Mouse (Mus musculus): Measurements from ENCODE around the gene Ctsd.
"Not testable (repeated sequence)": the region's sequence is repeated elsewhere in the genome, so short reads cannot be mapped to it uniquely, and the experiment has no call there.

Ctsd gene

GRCm38 (mm10) chr7:142387419-142388148, at the start of gene Ctsd:
Ctsd (minus strand) TSS chr7:142388038.
- peak; percentile 84 to 98 for DNase-seq (ENCODE audit: low spot score in 2 of 2)

- DNase-seq (ENCODE audit: low spot score in 2 of 2): no peak
Measured at GRCm38 (mm10) chr7:142437324-142437723, 49.5 kb upstream of the Ctsd start.

GRCm38 (mm10) chr7:142435524-142435923, 47.7 kb upstream of the Ctsd start:
- DNase-seq (ENCODE audit: low spot score in 2 of 2): peak in 1 of 2 experiments; percentile 68

- DNase-seq (ENCODE audit: low spot score in 2 of 2): no peak
Measured at GRCm38 (mm10) chr7:142434137-142434865, 46.5 kb upstream of the Ctsd start, which contains the start of gene Syt8. Syt8 (plus strand) TSS chr7:142434850.

- no peak for DNase-seq (ENCODE audit: low spot score in 2 of 2)
Measured at GRCm38 (mm10) chr7:142433623-142434022, 45.8 kb upstream of the Ctsd start.

GRCm38 (mm10) chr7:142431106-142431505, 43.3 kb upstream of the Ctsd start:
- DNase-seq (ENCODE audit: low spot score in 2 of 2): no peak

GRCm38 (mm10) chr7:142430160-142430678, 42.4 kb upstream of the Ctsd start:
- DNase-seq (ENCODE audit: low spot score in 2 of 2): peak in 1 of 2 experiments; percentile 67

- DNase-seq (ENCODE audit: low spot score in 2 of 2): peak; percentile 40 to 60
Measured at GRCm38 (mm10) chr7:142428213-142428612, 40.4 kb upstream of the Ctsd start.

- DNase-seq (ENCODE audit: low spot score in 2 of 2): no peak
Measured at GRCm38 (mm10) chr7:142425641-142426213, 37.9 kb upstream of the Ctsd start.

- no peak for DNase-seq (ENCODE audit: low spot score in 2 of 2)
Measured at GRCm38 (mm10) chr7:142421826-142422225, 34.0 kb upstream of the Ctsd start.

GRCm38 (mm10) chr7:142419887-142420286, 32.0 kb upstream of the Ctsd start:
- DNase-seq (ENCODE audit: low spot score in 2 of 2): no peak

- no peak for DNase-seq (ENCODE audit: low spot score in 2 of 2)
Measured at GRCm38 (mm10) chr7:142418679-142419078, 30.8 kb upstream of the Ctsd start.

GRCm38 (mm10) chr7:142418027-142418426, 30.2 kb upstream of the Ctsd start:
- DNase-seq (ENCODE audit: low spot score in 2 of 2): no peak

- no peak for DNase-seq (ENCODE audit: low spot score in 2 of 2)
Measured at GRCm38 (mm10) chr7:142416225-142416624, 28.4 kb upstream of the Ctsd start.

GRCm38 (mm10) chr7:142415314-142415713, 27.5 kb upstream of the Ctsd start:
- no peak for DNase-seq (ENCODE audit: low spot score in 2 of 2)

GRCm38 (mm10) chr7:142413285-142413684, 25.4 kb upstream of the Ctsd start:
- DNase-seq (ENCODE audit: low spot score in 2 of 2): no peak

GRCm38 (mm10) chr7:142409603-142410002, 21.8 kb upstream of the Ctsd start:
- no peak for DNase-seq (ENCODE audit: low spot score in 2 of 2)

GRCm38 (mm10) chr7:142408686-142409085, 20.8 kb upstream of the Ctsd start:
- no peak for DNase-seq (ENCODE audit: low spot score in 2 of 2)

- no peak for DNase-seq (ENCODE audit: low spot score in 2 of 2)
Measured at GRCm38 (mm10) chr7:142407935-142408334, 20.1 kb upstream of the Ctsd start.

- not testable (repeated sequence) for DNase-seq (ENCODE audit: low spot score in 2 of 2)
Measured at GRCm38 (mm10) chr7:142405134-142405533, 17.3 kb upstream of the Ctsd start.

GRCm38 (mm10) chr7:142403591-142403990, 15.8 kb upstream of the Ctsd start:
- no peak for DNase-seq (ENCODE audit: low spot score in 2 of 2)

GRCm38 (mm10) chr7:142400750-142401142, 12.9 kb upstream of the Ctsd start:
- no peak for DNase-seq (ENCODE audit: low spot score in 2 of 2)
